Mouse (Mus musculus): ENCODE measurements around the gene Olfr66.

Gene Olfr66

DNA sequence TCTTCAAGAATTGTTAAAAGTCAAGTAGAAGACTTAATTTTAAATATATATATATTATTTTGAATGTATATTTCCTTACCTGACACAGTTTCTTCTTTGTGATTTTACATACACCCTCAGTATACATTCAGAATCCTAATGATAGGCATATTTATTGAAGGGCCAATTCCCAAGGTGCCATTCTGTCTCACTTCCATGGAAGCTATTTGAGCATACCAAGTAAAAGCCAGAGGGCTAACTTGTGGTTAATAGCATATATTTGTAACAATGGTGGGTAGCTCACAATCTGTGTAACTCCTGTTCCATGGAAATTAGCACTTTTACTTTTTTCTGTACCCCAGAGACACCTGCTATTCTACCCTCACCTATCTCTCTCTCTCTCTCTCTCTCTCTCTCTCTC lies at the start of gene Olfr66:
TSS of gene Olfr66 (minus strand) at position 101 of the 400 bp plus-strand sequence.
- DNase-seq (ENCODE audit: low read depth, low spot score): no peak

DNA sequence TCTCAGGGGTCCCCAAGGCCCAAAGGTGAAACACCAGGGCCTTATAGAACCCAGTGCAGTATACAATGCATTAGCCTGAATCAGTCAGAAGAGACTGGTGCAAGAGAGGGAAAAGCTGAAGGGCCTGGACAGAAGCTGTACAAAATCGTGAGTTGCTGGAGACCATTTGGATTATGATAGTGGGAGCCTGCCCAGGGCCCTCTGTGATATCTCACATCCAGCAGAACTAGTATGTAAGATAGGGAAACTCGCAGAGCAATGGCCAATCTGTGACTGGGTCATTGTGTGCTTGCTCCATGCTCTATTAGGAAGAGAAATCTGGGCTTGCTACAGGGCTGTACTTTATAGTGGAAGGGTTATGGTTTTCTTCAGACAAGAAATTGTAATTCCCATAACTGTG lies 48.2 kb upstream of the Olfr66 start, which contains the start of gene Olfr632:
TSS of gene Olfr632 (plus strand) at position 84 of the 400 bp plus-strand sequence.
- DNase-seq (ENCODE audit: low read depth, low spot score): no peak

DNA sequence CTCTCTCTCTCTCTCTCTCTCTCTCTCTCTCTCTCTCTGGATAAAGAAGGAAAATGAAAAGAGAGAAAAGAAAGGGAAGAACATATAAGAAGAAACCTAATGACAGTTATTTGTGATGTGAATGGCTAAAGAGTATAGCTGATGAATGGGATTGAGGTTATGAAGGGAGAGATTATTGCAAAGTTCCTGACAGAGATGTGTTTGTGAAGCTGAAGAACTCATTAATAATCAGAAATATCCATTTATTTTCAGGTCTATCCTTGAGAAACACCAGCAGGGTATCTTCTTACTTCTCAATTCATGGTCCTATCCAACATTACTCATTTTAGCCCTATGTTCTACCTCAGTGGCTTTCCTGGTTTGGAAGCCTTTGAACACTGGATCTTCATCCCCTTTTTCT lies 42.5 kb upstream of the Olfr66 start, which contains the start of gene Olfr631:
TSS of gene Olfr631 (plus strand) at position 301 of the 400 bp plus-strand sequence.
- no peak for DNase-seq (ENCODE audit: low read depth, low spot score)

DNA sequence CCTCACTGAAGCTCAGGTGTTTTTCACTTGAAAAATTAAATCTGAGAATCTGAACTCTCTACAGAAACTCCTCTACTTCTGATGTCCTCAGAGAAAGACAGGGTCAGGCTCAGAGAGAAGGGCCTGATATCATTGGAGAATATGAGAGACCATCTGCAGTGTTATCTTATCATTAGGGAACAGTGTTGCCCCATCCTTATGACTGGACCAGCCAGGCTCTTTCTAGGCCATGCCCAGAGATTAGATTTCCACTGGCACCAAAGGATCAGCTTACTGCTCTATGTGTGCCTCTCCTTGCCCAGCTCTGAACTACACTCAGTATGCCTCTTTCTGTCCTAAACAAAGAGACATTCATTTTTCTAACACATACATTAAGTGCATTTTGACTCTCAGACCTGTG lies 29.3 kb upstream of the Olfr66 start:
- DNase-seq (ENCODE audit: low read depth, low spot score): no peak

DNA sequence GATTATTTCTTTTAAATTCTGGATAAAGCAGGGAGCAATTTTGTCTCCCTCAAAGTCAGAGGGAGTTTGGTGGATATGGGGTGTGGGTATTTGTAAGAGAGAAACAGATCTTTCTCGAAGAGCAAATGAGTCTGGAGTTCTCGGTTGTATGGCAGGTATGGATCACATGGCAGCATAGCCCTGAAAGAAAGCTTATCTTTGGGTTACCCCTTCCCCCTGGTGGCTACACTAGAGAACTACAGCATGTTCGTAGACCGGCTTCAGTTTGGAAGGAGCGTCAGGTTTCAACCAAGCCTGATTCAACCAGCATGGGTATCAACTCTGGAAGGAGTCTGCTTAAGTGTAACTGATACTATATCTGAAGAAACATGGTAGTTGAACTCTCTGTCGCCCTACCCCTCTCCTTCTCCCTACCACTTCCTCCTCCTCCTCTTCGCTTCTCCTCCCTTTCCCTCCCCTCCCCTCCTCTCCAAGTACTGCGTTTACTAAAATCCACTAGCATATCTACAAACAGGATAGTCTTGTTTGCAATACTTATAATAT lies 27.0 kb upstream of the Olfr66 start:
- no peak for DNase-seq (ENCODE audit: low read depth, low spot score)

DNA sequence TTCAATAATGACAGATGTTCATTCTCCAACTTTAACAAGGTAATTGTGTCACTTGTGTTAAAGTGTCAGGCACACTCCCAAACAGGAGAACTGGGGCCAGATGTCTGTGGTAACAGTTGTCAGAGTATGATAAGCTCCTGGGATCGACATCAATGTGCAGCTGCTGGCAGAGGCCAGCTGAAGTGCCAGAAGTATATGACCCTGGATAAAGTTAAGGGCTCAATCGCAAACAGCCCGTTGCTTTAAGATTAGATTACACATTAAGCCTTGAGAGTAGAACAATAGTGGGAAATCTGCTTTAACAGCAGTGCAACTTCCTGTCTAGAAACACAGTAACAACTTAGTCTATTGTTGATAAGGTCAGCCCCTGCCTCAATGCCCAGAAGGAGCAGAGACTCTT lies 24.0 kb upstream of the Olfr66 start:
- no peak for DNase-seq (ENCODE audit: low read depth, low spot score)

DNA sequence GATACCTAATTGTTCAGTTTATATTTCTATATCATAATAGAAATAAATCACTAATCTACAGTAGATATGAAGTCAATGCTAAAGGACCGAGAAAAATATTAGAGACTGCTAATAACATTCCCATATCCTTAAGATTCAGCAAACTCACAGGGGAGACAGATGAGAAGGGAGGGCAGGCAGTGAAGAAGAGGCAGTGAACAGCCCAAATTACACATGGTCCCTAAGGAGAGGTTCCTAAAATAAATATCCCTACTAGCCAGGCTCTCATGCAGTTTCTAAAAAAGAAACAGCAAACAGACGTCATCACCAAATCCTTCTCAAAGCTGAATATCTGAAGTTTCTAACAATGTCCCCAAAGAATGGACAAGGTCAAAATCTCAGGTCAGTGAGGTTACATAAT lies 17.1 kb upstream of the Olfr66 start, which contains the start of gene Olfr65:
TSS of gene Olfr65 (plus strand) at position 301 of the 400 bp plus-strand sequence.
- DNase-seq (ENCODE audit: low read depth, low spot score): no peak

DNA sequence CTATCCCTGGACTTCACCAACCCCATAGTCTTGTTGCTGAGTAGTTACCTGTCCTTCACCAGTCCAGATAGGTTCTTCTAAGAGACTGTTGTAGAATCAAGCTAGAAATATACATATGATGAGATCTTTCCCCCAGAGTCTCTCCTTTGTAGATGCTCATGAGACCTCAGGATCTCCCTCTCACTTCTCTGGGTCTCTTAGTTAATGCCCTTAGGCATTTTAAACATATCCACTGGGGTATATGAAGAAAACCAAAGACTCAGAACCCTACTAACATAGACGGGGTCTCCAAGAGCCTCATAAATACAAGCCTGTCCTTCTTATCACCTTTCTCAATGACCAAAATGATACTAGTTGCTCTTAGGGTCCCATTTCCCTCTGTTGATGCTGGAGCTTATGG lies 8.3 kb upstream of the Olfr66 start, which contains the start of gene Olfr64:
TSS of gene Olfr64 (minus strand) at position 101 of the 400 bp plus-strand sequence.
- DNase-seq (ENCODE audit: low read depth, low spot score): no peak

DNA sequence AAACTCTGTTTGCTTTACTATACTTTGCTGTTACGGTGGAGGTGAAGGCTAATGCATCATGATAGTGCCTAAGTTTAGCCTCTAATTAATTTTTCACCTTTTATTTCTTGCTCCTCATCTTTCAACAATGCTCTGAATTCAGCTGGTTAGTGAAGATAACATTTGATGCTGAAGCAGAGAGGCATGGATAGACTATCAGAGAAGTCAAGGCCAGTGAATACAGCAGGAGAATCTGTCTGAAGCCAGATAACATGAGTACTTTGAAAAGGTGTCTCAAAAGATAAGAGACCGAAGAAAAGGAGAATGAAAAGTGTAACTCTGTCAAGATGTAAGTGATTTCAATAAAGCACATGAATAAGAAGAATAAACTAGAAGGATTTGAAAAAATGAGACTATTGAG lies 9.0 kb downstream of the Olfr66 start:
- no peak for DNase-seq (ENCODE audit: low read depth, low spot score)

DNA sequence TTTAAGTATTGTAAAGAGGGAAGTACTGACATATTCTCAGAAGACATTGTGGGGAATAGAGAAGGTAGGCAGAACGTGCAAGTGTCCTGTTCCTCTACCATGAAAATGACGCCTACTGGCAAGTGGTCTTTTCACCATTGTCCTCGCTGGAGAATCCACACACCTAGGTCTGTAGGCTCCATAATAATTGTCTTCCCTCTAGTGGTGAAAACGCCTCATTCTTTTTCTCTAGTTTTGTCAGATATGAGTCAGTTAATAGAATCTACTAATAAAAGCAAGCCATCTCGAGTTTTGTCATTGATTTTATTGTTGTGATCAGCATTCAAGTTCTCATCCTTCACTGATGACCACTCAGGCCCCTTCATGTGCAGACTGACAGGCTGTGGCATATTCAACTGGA lies 11.6 kb downstream of the Olfr66 start:
- no peak for DNase-seq (ENCODE audit: low read depth, low spot score)

DNA sequence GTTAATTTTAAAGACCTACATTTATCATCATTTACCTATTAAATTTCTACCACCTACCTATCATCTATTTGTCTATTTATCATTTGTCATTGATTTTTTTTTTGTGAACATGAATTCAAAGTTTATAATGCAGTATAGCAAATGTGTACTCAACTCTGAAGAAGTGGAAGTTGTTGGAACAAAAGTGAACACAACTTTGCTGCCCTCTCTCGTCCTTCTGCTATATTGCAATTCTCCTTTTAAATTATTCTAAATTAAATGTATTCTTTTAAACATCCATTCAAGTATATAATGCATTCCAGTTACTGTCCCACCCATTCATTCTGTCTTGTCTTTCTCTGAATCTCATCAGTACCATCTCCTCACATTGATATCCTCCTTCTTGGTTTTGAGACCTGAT lies 13.0 kb downstream of the Olfr66 start:
- DNase-seq (ENCODE audit: low read depth, low spot score): no peak

DNA sequence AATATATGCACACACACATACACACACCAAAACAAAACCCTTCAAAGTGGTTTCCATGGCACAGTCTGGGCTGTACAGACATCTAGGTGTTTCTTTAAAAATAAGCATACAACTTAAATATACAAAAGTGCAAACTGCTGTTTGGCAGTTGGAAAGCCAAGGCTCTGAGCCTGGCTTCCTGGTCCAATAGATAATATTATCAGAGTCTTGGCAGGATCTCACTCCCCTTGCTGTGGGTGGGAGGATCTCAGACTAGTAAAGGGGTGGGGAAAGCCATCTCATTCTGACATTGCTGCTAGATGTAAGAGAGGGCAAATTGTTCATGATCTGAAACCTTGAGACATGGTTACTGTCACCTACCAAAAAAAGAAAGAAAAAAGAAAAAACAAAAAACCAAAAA lies 15.4 kb downstream of the Olfr66 start:
- DNase-seq (ENCODE audit: low read depth, low spot score): no peak

DNA sequence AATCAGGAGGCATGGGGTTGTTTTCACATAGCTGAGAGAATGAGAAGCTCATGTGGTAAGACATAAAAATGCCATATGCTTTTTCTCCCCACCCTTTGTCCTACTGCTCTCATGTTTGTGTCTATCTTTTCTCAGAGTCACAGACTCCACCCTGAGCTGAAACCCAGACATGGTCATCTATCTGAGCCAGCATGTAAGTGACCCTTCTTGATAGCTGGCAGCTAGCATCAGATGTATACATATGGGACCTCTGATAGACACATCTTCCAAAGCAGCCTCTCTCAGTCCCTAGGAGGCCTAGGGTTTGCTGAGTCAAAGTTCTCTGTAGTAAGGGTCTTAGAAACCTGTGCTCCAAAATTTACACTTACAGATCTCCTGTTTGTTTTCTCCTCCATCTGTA lies 20.3 kb downstream of the Olfr66 start:
- DNase-seq (ENCODE audit: low read depth, low spot score): no peak

DNA sequence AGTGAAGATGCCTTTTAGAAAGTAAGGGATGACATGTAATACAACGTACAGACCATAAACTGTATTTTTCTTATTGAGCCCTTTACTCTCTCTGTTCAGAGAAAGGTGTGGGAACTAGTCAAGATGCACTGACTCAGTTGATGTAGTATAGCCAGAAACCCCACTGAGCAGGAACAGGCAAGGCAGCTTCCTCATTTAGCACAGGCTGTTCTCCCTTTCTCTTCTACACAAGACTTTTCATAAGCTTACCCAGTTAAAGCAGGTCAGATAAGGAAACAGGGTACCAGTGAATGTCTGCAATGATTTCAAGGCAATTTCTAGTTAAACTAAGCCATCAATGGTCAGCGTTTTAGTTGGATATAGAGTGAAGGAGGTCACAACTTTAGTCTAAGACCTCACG lies 24.5 kb downstream of the Olfr66 start:
- DNase-seq (ENCODE audit: low read depth, low spot score): no peak

DNA sequence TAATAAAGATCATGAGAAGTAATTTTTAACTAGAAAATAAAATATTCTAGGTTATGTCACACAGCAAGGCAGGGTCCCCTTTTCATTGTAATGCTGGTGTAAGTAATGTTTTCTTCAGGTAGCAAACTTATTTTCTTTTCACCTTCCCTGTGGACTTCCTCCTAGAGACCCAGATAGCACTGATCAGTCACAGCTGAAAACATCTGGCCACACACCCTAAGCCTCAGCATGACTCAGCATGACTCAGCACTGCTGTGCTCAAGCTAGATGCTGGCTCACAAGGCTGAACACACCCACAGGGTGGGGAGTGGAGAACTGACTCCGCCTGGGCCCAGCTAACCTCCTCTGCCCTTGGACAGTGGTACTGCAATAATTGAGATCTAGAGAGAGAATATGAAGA lies 25.2 kb downstream of the Olfr66 start:
- DNase-seq (ENCODE audit: low read depth, low spot score): no peak

DNA sequence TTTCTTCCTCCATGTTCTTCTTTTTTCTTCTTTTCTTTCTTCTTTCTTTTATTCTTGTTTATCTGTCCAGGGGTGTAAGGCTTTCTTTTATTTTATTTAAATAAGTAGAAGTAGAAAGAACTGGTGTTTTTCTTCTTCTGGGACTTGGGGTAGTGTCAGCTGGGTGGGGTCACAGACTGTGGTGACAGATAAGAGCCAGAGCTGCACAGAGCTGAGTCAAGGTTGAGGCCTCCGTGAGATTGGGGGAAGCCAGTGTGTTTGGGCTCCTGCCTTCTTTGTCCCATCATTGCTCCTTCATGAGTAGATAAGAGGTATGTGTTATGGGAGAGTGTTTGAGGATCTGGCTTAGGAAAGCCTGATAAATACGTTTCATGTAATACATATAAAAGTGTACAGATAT lies 27.0 kb downstream of the Olfr66 start:
- no peak for DNase-seq (ENCODE audit: low read depth, low spot score)

DNA sequence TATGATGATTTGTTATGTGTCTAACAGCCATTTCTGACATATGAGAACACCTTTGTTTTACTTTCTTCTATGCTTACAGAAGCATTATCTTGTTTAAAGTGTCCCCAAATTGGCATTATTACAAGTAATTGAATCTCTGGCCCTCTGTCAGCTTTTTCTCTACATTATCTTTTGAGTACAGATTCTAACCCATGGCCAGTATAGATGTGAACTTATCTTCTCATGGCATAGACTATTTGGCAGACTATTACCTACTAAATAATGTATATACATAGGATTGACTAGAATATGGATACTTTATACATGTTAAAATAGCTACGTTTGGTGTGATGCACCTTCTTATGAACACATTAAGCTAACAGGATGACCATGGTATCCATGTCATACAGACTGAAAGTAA lies 31.4 kb downstream of the Olfr66 start:
- no peak for DNase-seq (ENCODE audit: low read depth, low spot score)

DNA sequence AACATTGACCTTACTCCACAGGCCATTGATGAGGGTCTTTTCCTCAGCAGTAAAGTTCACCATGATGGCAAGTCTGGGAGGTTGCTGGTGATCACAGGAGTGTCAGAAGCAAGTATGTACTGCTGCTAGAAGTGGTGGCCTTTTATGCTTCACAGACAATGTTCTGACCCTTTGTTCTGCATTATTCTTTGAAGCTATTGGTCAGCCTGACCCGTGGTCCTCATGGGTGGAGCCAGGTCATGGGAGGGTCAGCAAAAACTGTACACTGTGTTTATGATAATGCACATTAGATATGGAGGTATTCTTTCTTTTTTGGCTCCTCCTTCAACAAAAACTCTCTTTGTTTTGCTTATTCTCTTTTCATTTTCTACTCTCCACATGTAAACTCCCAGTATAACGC lies 33.0 kb downstream of the Olfr66 start, which contains the start of gene Hbb-y:
TSS of gene Hbb-y (minus strand) at position 127 of the 400 bp plus-strand sequence.
- DNase-seq (ENCODE audit: low read depth, low spot score): no peak

DNA sequence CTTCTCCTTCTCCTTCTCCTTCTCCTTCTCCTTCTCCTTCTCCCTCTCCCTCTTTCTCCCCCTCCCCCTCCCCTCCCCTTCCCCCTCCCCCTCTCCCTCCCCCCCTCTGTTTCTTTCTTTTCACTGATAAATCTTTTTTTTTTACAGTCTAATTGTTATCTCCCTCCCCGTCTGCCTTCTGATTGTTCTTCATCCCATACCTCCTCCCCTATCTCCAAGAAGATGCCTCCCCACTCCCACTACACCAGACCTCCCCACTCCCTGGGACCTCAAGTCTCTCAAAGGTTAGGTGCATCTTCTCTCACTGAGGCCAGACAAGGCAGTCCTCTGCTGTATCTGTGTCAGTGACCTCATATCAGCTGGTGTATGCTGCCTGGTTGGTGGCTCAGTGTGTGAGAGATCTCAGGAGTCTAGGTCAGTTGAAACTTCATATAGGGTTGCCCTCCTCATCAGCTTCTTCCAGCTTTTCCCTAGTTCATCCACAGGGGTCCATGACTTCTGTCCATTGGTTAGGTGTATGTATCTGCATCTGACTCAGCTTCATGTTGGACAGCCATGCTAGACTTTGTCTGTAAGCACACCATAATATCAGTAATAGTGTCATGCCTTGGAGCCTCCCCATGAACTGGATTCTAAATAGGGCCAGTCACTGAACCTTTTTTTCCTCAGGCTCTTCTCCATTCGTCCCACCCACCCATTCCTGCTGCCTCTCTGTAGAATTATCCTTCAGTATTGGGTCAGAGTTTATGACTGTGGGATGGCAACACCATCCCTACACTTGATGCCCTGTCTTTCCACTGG lies 41.3 kb downstream of the Olfr66 start:
- no peak for DNase-seq (ENCODE audit: low read depth, low spot score)

DNA sequence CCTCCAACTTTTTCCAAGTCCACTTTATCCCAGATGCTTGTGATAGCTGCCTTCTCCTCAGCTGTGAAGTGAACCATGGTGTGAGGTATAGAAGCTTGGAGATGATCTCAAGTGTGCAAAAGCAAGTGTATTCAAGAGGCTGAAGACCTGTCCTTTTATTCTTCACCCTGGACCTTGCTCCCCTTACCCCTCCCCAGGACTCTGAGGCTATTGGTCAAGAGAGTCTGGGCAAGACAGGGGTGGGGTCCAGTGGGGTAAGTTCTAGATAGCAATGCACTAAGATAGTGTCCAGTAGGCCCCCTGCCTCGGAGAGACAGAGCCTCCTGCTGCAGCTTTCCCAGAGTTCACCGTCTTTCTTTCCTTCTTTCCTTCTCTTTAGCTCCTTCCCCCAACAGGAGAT lies 43.0 kb downstream of the Olfr66 start, which contains the start of gene Hbb-bh1:
TSS of gene Hbb-bh1 (minus strand) at position 131 of the 400 bp plus-strand sequence.
- no peak for DNase-seq (ENCODE audit: low read depth, low spot score)

DNA sequence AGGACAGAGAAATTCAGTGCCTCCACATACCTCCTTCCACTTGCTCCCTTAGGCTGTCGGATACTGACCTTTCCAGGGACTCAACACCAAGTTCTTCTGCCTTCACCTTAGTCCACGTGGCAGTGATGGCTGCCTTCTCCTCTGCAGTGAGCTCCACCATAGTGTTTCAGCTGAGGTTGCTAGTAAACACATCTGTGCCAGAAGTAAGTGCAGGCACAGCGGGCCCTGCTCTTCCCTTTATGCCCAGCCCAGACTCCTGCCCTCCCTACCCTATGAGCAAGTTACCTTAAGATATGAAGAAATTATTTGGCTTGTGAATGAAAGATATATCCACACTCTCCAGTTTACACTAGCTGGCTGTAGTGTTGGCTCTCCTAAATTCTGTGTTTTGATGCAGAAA lies 45.8 kb downstream of the Olfr66 start, which contains the start of gene Hbb-bh2:
TSS of gene Hbb-bh2 (minus strand) at position 253 of the 400 bp plus-strand sequence.
- no peak for DNase-seq (ENCODE audit: low read depth, low spot score)
